Comparison of ENCODE assay signal across 18 mouse cellular contexts in the genomic region with DNA sequence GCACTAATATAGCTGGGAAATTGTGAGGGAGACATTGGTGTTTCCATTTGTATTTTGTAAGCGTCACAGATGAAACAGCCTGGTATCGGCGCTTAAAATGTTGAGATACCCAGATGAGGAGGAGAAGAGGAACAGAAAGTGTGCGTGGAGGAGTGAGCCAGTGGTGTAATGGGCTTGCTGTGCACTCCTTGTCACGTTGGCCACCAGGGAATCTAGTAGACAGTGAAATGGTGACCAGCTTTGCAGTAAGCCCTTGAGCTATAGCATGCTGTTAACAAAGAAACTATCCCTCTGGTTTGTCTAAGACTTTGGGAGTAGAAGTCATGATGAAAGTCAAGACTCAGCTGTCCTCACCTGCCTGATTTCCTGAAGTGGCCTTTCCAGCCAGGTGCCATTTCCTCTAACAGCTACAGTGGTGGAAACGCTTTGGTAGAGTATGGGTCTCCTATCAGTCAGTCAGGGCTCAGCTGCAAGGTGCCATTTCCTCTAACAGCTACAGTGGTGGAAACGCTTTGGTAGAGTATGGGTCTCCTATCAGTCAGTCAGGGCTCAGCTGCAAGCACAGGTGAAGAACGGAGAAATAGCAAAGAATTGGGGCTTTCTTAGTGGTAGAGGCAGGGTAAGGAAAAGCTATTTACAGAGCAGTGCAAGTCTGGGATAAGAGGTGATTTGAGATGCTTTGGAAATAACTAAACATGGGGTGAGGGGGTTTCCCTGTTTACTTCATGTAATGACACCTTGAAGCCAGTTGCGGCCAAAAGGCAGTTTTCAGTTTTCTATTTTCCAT.
DNase-seq lines count a peak whose midpoint lies in the region; ATAC-seq and TF ChIP-seq lines count a peak whose summit lies in the region.
"Had no signal": no experiment of that assay in that cellular context is flagged by ENCODE, and none has a peak within 500 bp of the region (broad histone marks: within the 10 kb centered on the region; RNA-seq: fewer than 3 reads in every experiment).

No protein-coding gene starts in this region.

- no peaks in the 10 kb centered on the region for H3K9me3 ChIP-seq in liver, embryonic 13.5 days (replicated peaks)
- no peaks in the 10 kb centered on the region for H3K9me3 ChIP-seq in liver, embryonic 12.5 days (replicated peaks)
- no peaks in the 10 kb centered on the region for H3K9me3 ChIP-seq in stomach, embryonic 14.5 days (ENCODE audit: control insufficient read depth, low read depth, low read length)
- H3K9me3 ChIP-seq in intestine, postnatal 0 days (ENCODE audit: control insufficient read depth), result no peaks in the 10 kb centered on the region
- no peaks in the 10 kb centered on the region for H3K9me3 ChIP-seq in kidney, embryonic 16.5 days (ENCODE audit: low read length)
- H3K9me3 ChIP-seq: limb, embryonic 12.5 days had no signal

- 51% methylated on average over 9 of the region's 9 CpGs for WGBS in liver, embryonic 13.5 days (ENCODE audit: insufficient replicate concordance)
- WGBS in liver, embryonic 12.5 days (ENCODE audit: insufficient replicate concordance), result 55% methylated on average over 9 of the region's 9 CpGs
- WGBS in stomach, embryonic 14.5 days, result 87% methylated on average over 9 of the region's 9 CpGs
- 81% methylated on average over 9 of the region's 9 CpGs for WGBS in intestine, postnatal 0 days
- 84% methylated on average over 9 of the region's 9 CpGs for WGBS in kidney, embryonic 16.5 days

- H3K4me3 ChIP-seq in liver, embryonic 13.5 days (replicated peaks), result no peak overlapping the region
- H3K4me3 ChIP-seq in liver, embryonic 12.5 days, result no peak overlapping the region
- H3K4me3 ChIP-seq in stomach, embryonic 14.5 days (ENCODE audit: low read depth, low read length), result no peak overlapping the region
- no peak overlapping the region for H3K4me3 ChIP-seq in intestine, postnatal 0 days (ENCODE audit: low read depth, low read length)
- H3K4me3 ChIP-seq in kidney, embryonic 16.5 days (ENCODE audit: low read length), result no peak overlapping the region
- H3K4me3 ChIP-seq: erythroblast, embryonic 14.5 days; limb, embryonic 12.5 days had no signal

- H3K27me3 ChIP-seq in liver, embryonic 13.5 days, result no peaks in the 10 kb centered on the region
- no peaks in the 10 kb centered on the region for H3K27me3 ChIP-seq in liver, embryonic 12.5 days (replicated peaks)
- no peaks in the 10 kb centered on the region for H3K27me3 ChIP-seq in stomach, embryonic 14.5 days (ENCODE audit: control insufficient read depth, insufficient read depth, low read length)
- H3K27me3 ChIP-seq in intestine, postnatal 0 days (replicated peaks; ENCODE audit: control insufficient read depth, insufficient read depth, low read length), result no peaks in the 10 kb centered on the region
- H3K27me3 ChIP-seq in kidney, embryonic 16.5 days (ENCODE audit: insufficient read depth, low read length), result no peaks in the 10 kb centered on the region
- H3K27me3 ChIP-seq: limb, embryonic 12.5 days; Patski had no signal

- H3K27ac ChIP-seq in liver, embryonic 13.5 days, result no peak overlapping the region
- no peak overlapping the region for H3K27ac ChIP-seq in liver, embryonic 12.5 days
- H3K27ac ChIP-seq in stomach, embryonic 14.5 days (ENCODE audit: low read length), result peak overlapping the region; percentile 27; the same call in 1 of the 2 replicates
- no peak overlapping the region for H3K27ac ChIP-seq in intestine, postnatal 0 days (ENCODE audit: low read depth, low read length)
- H3K27ac ChIP-seq in kidney, embryonic 16.5 days (ENCODE audit: low read length), result no peak overlapping the region
- H3K27ac ChIP-seq: kidney, postnatal 0 days; limb, embryonic 12.5 days had no signal

- intact Hi-C loops in heart, postnatal 10 days (cut with DNase I), result no loop called here

- TF ChIP-seq CTCF in intestine, postnatal 0 days (IDR thresholded peaks at IDR 0.05; ENCODE audit: low read depth), result no peak

- no peak overlapping the region for H3K4me2 ChIP-seq in liver, embryonic 13.5 days
- H3K4me2 ChIP-seq in liver, embryonic 12.5 days, result no peak overlapping the region
- no peak overlapping the region for H3K4me2 ChIP-seq in stomach, embryonic 14.5 days (replicated peaks; ENCODE audit: low read depth, low read length)
- H3K4me2 ChIP-seq in intestine, postnatal 0 days (replicated peaks; ENCODE audit: low read depth), result no peak overlapping the region
- no peak overlapping the region for H3K4me2 ChIP-seq in kidney, embryonic 16.5 days (replicated peaks; ENCODE audit: low read depth, low read length)
- H3K4me2 ChIP-seq: limb, embryonic 12.5 days; lung, embryonic 14.5 days; midbrain, embryonic 11.5 days had no signal

- H3K4me1 ChIP-seq in liver, embryonic 13.5 days (replicated peaks), result peaks cover 47% of the 10 kb centered on the region
- peaks cover 37% of the 10 kb centered on the region for H3K4me1 ChIP-seq in liver, embryonic 12.5 days
- H3K4me1 ChIP-seq in stomach, embryonic 14.5 days (ENCODE audit: control insufficient read depth, insufficient read depth, low read length), result no peaks in the 10 kb centered on the region
- H3K4me1 ChIP-seq in intestine, postnatal 0 days (replicated peaks; ENCODE audit: control insufficient read depth, insufficient read depth, low read length), result no peaks in the 10 kb centered on the region
- H3K4me1 ChIP-seq in kidney, embryonic 16.5 days (ENCODE audit: insufficient read depth, low read length), result peaks cover 15% of the 10 kb centered on the region; the same call in 1 of the 2 replicates

- H3K9ac ChIP-seq in liver, embryonic 13.5 days, result no peak overlapping the region
- no peak overlapping the region for H3K9ac ChIP-seq in liver, embryonic 12.5 days
- H3K9ac ChIP-seq in stomach, embryonic 14.5 days (replicated peaks; ENCODE audit: low read depth, low read length), result no peak overlapping the region
- no peak overlapping the region for H3K9ac ChIP-seq in intestine, postnatal 0 days (ENCODE audit: low read depth, low read length)
- H3K9ac ChIP-seq in kidney, embryonic 16.5 days (replicated peaks; ENCODE audit: low read length), result no peak overlapping the region
- H3K9ac ChIP-seq: limb, embryonic 12.5 days; lung, embryonic 14.5 days had no signal

- H3K36me3 ChIP-seq in liver, embryonic 13.5 days, result no peaks in the 10 kb centered on the region
- H3K36me3 ChIP-seq in liver, embryonic 12.5 days, result no peaks in the 10 kb centered on the region
- no peaks in the 10 kb centered on the region for H3K36me3 ChIP-seq in stomach, embryonic 14.5 days (ENCODE audit: control insufficient read depth, insufficient read depth, low read length)
- H3K36me3 ChIP-seq in intestine, postnatal 0 days (ENCODE audit: control insufficient read depth, insufficient read depth), result no peaks in the 10 kb centered on the region
- H3K36me3 ChIP-seq in kidney, embryonic 16.5 days (ENCODE audit: insufficient read depth, low read length), result no peaks in the 10 kb centered on the region
- H3K36me3 ChIP-seq: limb, embryonic 12.5 days had no signal

- no peak for DNase-seq in liver, embryonic 13.5 days
- no peak for DNase-seq in heart, postnatal 10 days
- DNase-seq: cerebellum, adult 8-10 months; embryo, embryonic 11 days; gastrocnemius, postnatal 36 days; lung, embryonic 14.5 days; right cerebral cortex, postnatal 25 days had no signal

- ATAC-seq in liver, embryonic 13.5 days (ENCODE audit: low read depth), result peak; percentile 45; the same call in 1 of the 2 replicates
- ATAC-seq in liver, embryonic 12.5 days, result no peak
- ATAC-seq in CD4-positive, CD25-positive, alpha-beta regulatory T cell, adult 4 months, result peak; percentile 74
- peak; percentile 67 for ATAC-seq in inflammation-experienced regulatory T-cells, adult 6 months
- ATAC-seq in stomach, embryonic 14.5 days (ENCODE audit: insufficient number of reproducible peaks, insufficient read depth, low FRiP score, low read depth), result no peak
- ATAC-seq in intestine, postnatal 0 days, result no peak
- ATAC-seq in kidney, embryonic 16.5 days (ENCODE audit: low FRiP score, low TSS enrichment), result no peak
- ATAC-seq: Patski had no signal

Comparison
In these comparisons a context has a peak if more than half of its experiments do, and no peak if none do; other contexts are left out.
1. ATAC-seq: peak in liver, embryonic 13.5 days (single experiment), CD4-positive, CD25-positive, alpha-beta regulatory T cell, adult 4 months (single experiment) and inflammation-experienced regulatory T-cells, adult 6 months (single experiment); none in liver, embryonic 12.5 days (single experiment), stomach, embryonic 14.5 days (single experiment), intestine, postnatal 0 days (single experiment) and kidney, embryonic 16.5 days (single experiment).